Mouse (Mus musculus) liver, embryonic 14.5 days (tissue): ENCODE measurements around the gene Ptpn13. TPM values are rescaled to one million over a fixed set of nuclear protein-coding genes. Genes with fewer than 3 reads are reported as not detected.

ENCODE experiments used
- ATAC-seq: fragments of 200-750 bp; cut with Nextera tagmentation; 2 replicates; pipeline ENCODE4 v1.8.0; 2017; ENCODE audit warnings: moderate number of reproducible peaks, mild to moderate bottlenecking, moderate library complexity; ENCODE audit not compliant: insufficient read depth
- DNase-seq, 3 experiments: peaks; one replicate each; pipeline ENCODE4 v3.0.0-alpha.2; 2012 to 2013; ENCODE audit warnings: low read depth in 3 of 3, low spot score in 3 of 3
- H3K27ac ChIP-seq: fragments of 300-500 bp; sonication (generic); 2 replicates; pipeline ENCODE4 v1.5.1; 2014; ENCODE audit warnings: moderate library complexity, mild to moderate bottlenecking, control low read depth, inconsistent platforms
- H3K27me3 ChIP-seq: fragments of 300-500 bp; sonication (generic); 2 replicates; pipeline ENCODE4 v1.6.1; 2014; ENCODE audit warnings: mild to moderate bottlenecking, low read length, moderate library complexity; ENCODE audit not compliant: control insufficient read depth, insufficient read depth
- H3K36me3 ChIP-seq: fragments of 300-500 bp; sonication (generic); replicated peaks from 2 replicates; pipeline ENCODE4 v1.6.1; 2014; ENCODE audit warnings: low read depth; ENCODE audit not compliant: control insufficient read depth, insufficient read depth
- H3K4me1 ChIP-seq, 2 experiments: fragments of 200-500 bp in 1 of 2; fragments of 300-500 bp in 1 of 2; sonication (generic) in 1 of 2; replicated peaks; 2 replicates each; pipeline ENCODE4 v1.6.1; 2012 to 2014; ENCODE audit warnings: antibody characterized with exemption in 1 of 2, inconsistent platforms in 1 of 2, low read length in 1 of 2; ENCODE audit not compliant: control insufficient read depth in 2 of 2, insufficient read depth in 2 of 2
- H3K4me2 ChIP-seq: fragments of 300-500 bp; sonication (generic); 2 replicates; pipeline ENCODE4 v1.6.1; 2014; ENCODE audit warnings: low read depth, mild to moderate bottlenecking, control low read depth, moderate library complexity
- H3K4me3 ChIP-seq, 2 experiments: fragments of 200-500 bp in 1 of 2; fragments of 300-500 bp in 1 of 2; sonication (generic) in 1 of 2; 2 replicates each; pipeline ENCODE4 v1.5.1; 2012 to 2014; ENCODE audit warnings: low read depth in 2 of 2, low read length in 2 of 2, mild to moderate bottlenecking in 2 of 2, control low read depth in 1 of 2, inconsistent platforms in 1 of 2, moderate library complexity in 1 of 2; ENCODE audit not compliant: insufficient read depth in 1 of 2
- H3K9ac ChIP-seq: fragments of 300-500 bp; sonication (generic); replicated peaks from 2 replicates; pipeline ENCODE4 v1.6.1; 2014; ENCODE audit warnings: mild to moderate bottlenecking, control low read depth, moderate library complexity
- H3K9me3 ChIP-seq: fragments of 300-500 bp; sonication (generic); 2 replicates; pipeline ENCODE4 v1.6.1; 2016; ENCODE audit warnings: low read length, mixed read lengths; ENCODE audit not compliant: control insufficient read depth
- CTCF ChIP-seq: IDR thresholded peaks from 2 replicates; pipeline ENCODE4 v1.5.1; 2016; ENCODE audit warnings: antibody characterized with exemption, low read depth, control low read depth
- EP300 ChIP-seq: IDR thresholded peaks from 2 replicates; pipeline ENCODE4 v1.6.1; 2016; ENCODE audit warnings: antibody characterized with exemption, low read depth
- WGBS: fragments of 180-500 bp; shearing (Covaris S2); extraction: QIAGEN DNeasy Blood & Tissue Kit; methylation state at CpG from one replicate; pipeline ENCODE4 v1.1.7; 2014; ENCODE audit not compliant: insufficient replicate concordance; 5-methylcytosine and 5-hydroxymethylcytosine counted together
- polyA plus RNA-seq, 2 experiments: library from polyadenylated mRNA; depleted of rRNA in 1 of 2; stranded (reverse) in 1 of 2; unstranded in 1 of 2; fragments of >200 nt; fragmentation: Nextera tagmentation in 1 of 2; extraction: Ambion mirVana in 1 of 2; gene quantifications; 2 replicates each; pipeline versions ENCODE4 v1.2.1 to v1.2.3; 2012 to 2014

Gene Ptpn13
- polyA plus RNA-seq, 2 experiments: 0.53 to 1.0 TPM

- Histone ChIP-seq H3K9ac (no peak overlapping the region), H3K4me1 (no peaks in the 10 kb centered on the region), H3K36me3 (no peaks in the 10 kb centered on the region), H3K4me3 (no peak overlapping the region), H3K27me3 (no peaks in the 10 kb centered on the region), H3K27ac (no peak overlapping the region), H3K4me2 (no peak overlapping the region), H3K9me3 (no peaks in the 10 kb centered on the region)
- WGBS: 79% methylated on average over 4 of the region's 4 CpGs
- no peak for ATAC-seq
- TF ChIP-seq CTCF (no peak), EP300 (no peak)
- no peak for DNase-seq
Observed at GRCm38 (mm10) chr5:103568034-103568433, 143.0 kb downstream of the Ptpn13 start.

GRCm38 (mm10) chr5:103569446-103569845, 144.5 kb downstream of the Ptpn13 start:
- Histone ChIP-seq H3K4me2 (no peak overlapping the region), H3K4me1 (no peaks in the 10 kb centered on the region), H3K4me3 (no peak overlapping the region), H3K36me3 (no peaks in the 10 kb centered on the region), H3K9me3 (no peaks in the 10 kb centered on the region), H3K27me3 (no peaks in the 10 kb centered on the region), H3K9ac (no peak overlapping the region), H3K27ac (no peak overlapping the region)
- WGBS: 70% methylated on average over 9 of the region's 9 CpGs
- DNase-seq: no peak
- TF ChIP-seq CTCF: no peak
- TF ChIP-seq EP300: no peak
- no peak for ATAC-seq

GRCm38 (mm10) chr5:103579680-103580420, 154.9 kb downstream of the Ptpn13 start:
- H3K27me3 ChIP-seq: no peaks in the 10 kb centered on the region
- no peaks in the 10 kb centered on the region for H3K4me1 ChIP-seq
- H3K4me3 ChIP-seq: no peak overlapping the region
- H3K36me3 ChIP-seq: no peaks in the 10 kb centered on the region
- no peaks in the 10 kb centered on the region for H3K9me3 ChIP-seq
- 60% methylated on average over 11 of the region's 11 CpGs for WGBS
- DNase-seq (no peak), ATAC-seq (peak; percentile 35; the same call in 1 of the 2 replicates)
- H3K27ac ChIP-seq: no peak overlapping the region
- H3K4me2 ChIP-seq: no peak overlapping the region
- TF ChIP-seq EP300 (no peak), CTCF (no peak)
- H3K9ac ChIP-seq: no peak overlapping the region

GRCm38 (mm10) chr5:103587219-103587618, 162.2 kb downstream of the Ptpn13 start:
- WGBS: 60% methylated on average over 7 of the region's 7 CpGs
- Histone ChIP-seq H3K4me2 (no peak overlapping the region), H3K27me3 (no peaks in the 10 kb centered on the region), H3K9me3 (no peaks in the 10 kb centered on the region), H3K27ac (no peak overlapping the region), H3K36me3 (no peaks in the 10 kb centered on the region), H3K4me1 (no peaks in the 10 kb centered on the region), H3K4me3 (no peak overlapping the region), H3K9ac (no peak overlapping the region)
- peak; percentile 75 for TF ChIP-seq CTCF
- TF ChIP-seq EP300: no peak
- ATAC-seq (no peak), DNase-seq (no peak)

- H3K27me3 ChIP-seq: no peaks in the 10 kb centered on the region
- DNase-seq (no peak), ATAC-seq (no peak)
- no peaks in the 10 kb centered on the region for H3K4me1 ChIP-seq
- no peak overlapping the region for H3K4me2 ChIP-seq
- no peak overlapping the region for H3K4me3 ChIP-seq
- no peaks in the 10 kb centered on the region for H3K9me3 ChIP-seq
- WGBS: 71% methylated on average over 7 of the region's 7 CpGs
- TF ChIP-seq EP300: no peak
- no peak for TF ChIP-seq CTCF
- no peak overlapping the region for H3K9ac ChIP-seq
- H3K36me3 ChIP-seq: no peaks in the 10 kb centered on the region
- H3K27ac ChIP-seq: no peak overlapping the region
Observed at GRCm38 (mm10) chr5:103591846-103592245, 166.9 kb downstream of the Ptpn13 start.
